8 mouse cellular contexts compared by ENCODE assay signal in genomic region chr3:89449541-89449940, GRCm38 (mm10). TPM values are rescaled to one million over a fixed set of nuclear protein-coding genes. Genes with fewer than 3 reads are reported as not detected.
A peak's percentile ranks its signal among the peaks of the same experiment; 100 is the strongest.
DNase-seq lines count a peak whose midpoint lies in the region; ATAC-seq and TF ChIP-seq lines count a peak whose summit lies in the region.

No protein-coding gene starts in this region.

- H3K4me1 ChIP-seq in bone marrow, adult 2 months (ENCODE audit: control insufficient read depth, insufficient read depth, low read length), result peaks cover 2% of the 10 kb centered on the region; the same call in 1 of the 2 replicates
- peaks cover 11% of the 10 kb centered on the region for H3K4me1 ChIP-seq in embryonic facial prominence, embryonic 15.5 days
- H3K4me1 ChIP-seq in heart, adult 2 months (ENCODE audit: control insufficient read depth, insufficient read depth, low read length), result no peaks in the 10 kb centered on the region
- peaks cover 5% of the 10 kb centered on the region; the same call in 1 of the 2 replicates for H3K4me1 ChIP-seq in midbrain, postnatal 0 days (ENCODE audit: insufficient read depth, low read length)

- H3K4me3 ChIP-seq in bone marrow, adult 2 months (replicated peaks; ENCODE audit: control insufficient read depth, low read depth, low read length), result no peak overlapping the region
- no peak overlapping the region for H3K4me3 ChIP-seq in embryonic facial prominence, embryonic 15.5 days (replicated peaks)
- H3K4me3 ChIP-seq in heart, adult 2 months, result no peak overlapping the region
- H3K4me3 ChIP-seq in midbrain, postnatal 0 days (ENCODE audit: low read depth, low read length), result no peak overlapping the region

- no peak overlapping the region for H3K4me2 ChIP-seq in embryonic facial prominence, embryonic 15.5 days (replicated peaks)
- no peak overlapping the region for H3K4me2 ChIP-seq in midbrain, postnatal 0 days (ENCODE audit: low read depth, low read length, poor library complexity, severe bottlenecking)

- TF ChIP-seq CTCF in bone marrow, adult 2 months (IDR thresholded peaks at IDR 0.05; ENCODE audit: control insufficient read depth, insufficient read depth, low read length), result peak; percentile 91
- TF ChIP-seq CTCF in heart, adult 2 months (IDR thresholded peaks at IDR 0.05), result peak; percentile 89
- TF ChIP-seq CTCF in midbrain, postnatal 0 days (IDR thresholded peaks at IDR 0.05), result peak; percentile 79

- H3K79me2 ChIP-seq in heart, adult 2 months (replicated peaks; ENCODE audit: control insufficient read depth, insufficient read depth, low read length), result no peaks in the 10 kb centered on the region

- no peak overlapping the region; the same call in 1 of the 2 replicates for H3K27ac ChIP-seq in bone marrow, adult 2 months (ENCODE audit: control insufficient read depth, insufficient read depth, low read depth, low read length, poor library complexity)
- H3K27ac ChIP-seq in embryonic facial prominence, embryonic 15.5 days (replicated peaks), result no peak overlapping the region
- no peak overlapping the region for H3K27ac ChIP-seq in heart, adult 2 months
- H3K27ac ChIP-seq in midbrain, postnatal 0 days (ENCODE audit: low read depth, low read length), result no peak overlapping the region

- TF ChIP-seq POLR2A in bone marrow, adult 2 months (IDR thresholded peaks at IDR 0.05; ENCODE audit: borderline replicate concordance, control insufficient read depth, low read depth, low read length), result no peak
- 0 out of 2 replicates have a peak, but pooled peaks have one; percentile 3 for TF ChIP-seq POLR2A in heart, adult 2 months (IDR thresholded peaks at IDR 0.05; ENCODE audit: insufficient read depth, low read depth, low read length)

- 10% methylated on average over 7 of the region's 7 CpGs for WGBS in bone marrow, adult 2 months
- WGBS in embryonic facial prominence, embryonic 15.5 days, result 48% methylated on average over 7 of the region's 7 CpGs
- 35% methylated on average over 7 of the region's 7 CpGs for WGBS in heart, adult 2 months
- 37% methylated on average over 7 of the region's 7 CpGs for WGBS in midbrain, postnatal 0 days

- no peaks in the 10 kb centered on the region for H3K27me3 ChIP-seq in embryonic facial prominence, embryonic 15.5 days
- no peaks in the 10 kb centered on the region for H3K27me3 ChIP-seq in heart, adult 2 months (ENCODE audit: control insufficient read depth, insufficient read depth, low read length)
- H3K27me3 ChIP-seq in midbrain, postnatal 0 days (ENCODE audit: insufficient read depth, low read length), result no peaks in the 10 kb centered on the region

- no peaks in the 10 kb centered on the region for H3K9me3 ChIP-seq in embryonic facial prominence, embryonic 15.5 days (replicated peaks)
- H3K9me3 ChIP-seq in midbrain, postnatal 0 days (ENCODE audit: low read length), result no peaks in the 10 kb centered on the region

- 0 out of 2 replicates have a peak, but pooled peaks have one; percentile 13 for TF ChIP-seq EP300 in heart, adult 2 months (IDR thresholded peaks at IDR 0.05; ENCODE audit: insufficient read depth, low read depth, low read length)

- peak; percentile 56; the same call in 1 of the 2 replicates for ATAC-seq in embryonic facial prominence, embryonic 15.5 days (ENCODE audit: insufficient number of reproducible peaks, low FRiP score, low TSS enrichment, low read depth)
- ATAC-seq in midbrain, postnatal 0 days (ENCODE audit: low FRiP score), result peak; percentile 64; the same call in 1 of the 2 replicates

- H3K9ac ChIP-seq in embryonic facial prominence, embryonic 15.5 days, result no peak overlapping the region
- H3K9ac ChIP-seq in heart, adult 2 months (ENCODE audit: low read depth, low read length), result no peak overlapping the region
- no peak overlapping the region for H3K9ac ChIP-seq in midbrain, postnatal 0 days (replicated peaks; ENCODE audit: low read length, poor library complexity, severe bottlenecking)

- peaks cover 22% of the 10 kb centered on the region for H3K36me3 ChIP-seq in embryonic facial prominence, embryonic 15.5 days
- H3K36me3 ChIP-seq in heart, adult 2 months (ENCODE audit: control insufficient read depth, insufficient read depth, low read length), result no peaks in the 10 kb centered on the region
- H3K36me3 ChIP-seq in midbrain, postnatal 0 days (ENCODE audit: insufficient read depth, low read length), result no peaks in the 10 kb centered on the region

- intact Hi-C loops in heart, adult 2 months (cut with DNase I), result loop anchor here (5.0 kb wide), 1 partner anchor 38 kb away; no protein-coding TSS in a partner anchor

- peak; percentile 86 for DNase-seq in CD4-positive, CD25-positive, alpha-beta regulatory T cell, adult 2 months (ENCODE audit: low read depth, low spot score)
- peak; percentile 68 to 77 for DNase-seq in heart, adult 2 months
- peak; percentile 80 for DNase-seq in kidney, adult 18-20 months
- DNase-seq in liver, result peak; percentile 84
- peak; percentile 80 for DNase-seq in midbrain, postnatal 0 days (ENCODE audit: low spot score)
- DNase-seq in spleen, postnatal 4 days (ENCODE audit: low spot score in 2 of 2), result peak; percentile 78 to 91

RNA-seq across cellular contexts. Expression of gene Pmvk, which starts 4.8 kb away (rescaled TPM):
- 25.4 and 33.4 TPM in 2 replicates for polyA plus RNA-seq in bone marrow, adult 2 months (2011; ENCODE audit: insufficient read depth, insufficient read length, low replicate concordance, missing spikeins)
- polyA plus RNA-seq in embryonic facial prominence, embryonic 15.5 days (2015; fragmentation: Nextera tagmentation; extraction: Ambion mirVana), result 51.3 and 59.1 TPM in 2 replicates
- 1 to 10 TPM; 6.7 to 7.5 TPM for total RNA-seq in heart, adult 2 months (2021)
- 14.8 and 21.5 TPM in 2 replicates for polyA plus RNA-seq in heart, adult 2 months (2012; rRNA removed)
- total RNA-seq in midbrain, postnatal 0 days (2014; rRNA removed), result 90.8 and 121 TPM in 2 replicates
- 124 and 135 TPM in 2 replicates for polyA plus RNA-seq in midbrain, postnatal 0 days (2015; fragmentation: Nextera tagmentation; extraction: Ambion mirVana)

RNA-seq across cellular contexts. Expression of gene Pbxip1, which starts 13.0 kb away (rescaled TPM):
- 23.6 and 60.5 TPM in 2 replicates for polyA plus RNA-seq in bone marrow, adult 2 months (2011; ENCODE audit: insufficient read depth, insufficient read length, low replicate concordance, missing spikeins)
- polyA plus RNA-seq in embryonic facial prominence, embryonic 15.5 days (2015; fragmentation: Nextera tagmentation; extraction: Ambion mirVana), result 38.3 and 40.4 TPM in 2 replicates
- 10 to 100 TPM; 55.7 to 67.5 TPM for total RNA-seq in heart, adult 2 months (2021)
- 56.2 and 58.2 TPM in 2 replicates for polyA plus RNA-seq in heart, adult 2 months (2012; rRNA removed)
- 18.5 and 21.3 TPM in 2 replicates for total RNA-seq in midbrain, postnatal 0 days (2014; rRNA removed)
- polyA plus RNA-seq in midbrain, postnatal 0 days (2015; fragmentation: Nextera tagmentation; extraction: Ambion mirVana), result 18.8 and 21.8 TPM in 2 replicates

RNA-seq across cellular contexts. Expression of gene Pygo2, which starts 19.5 kb away (rescaled TPM):
- polyA plus RNA-seq in bone marrow, adult 2 months (2011; ENCODE audit: insufficient read depth, insufficient read length, low replicate concordance, missing spikeins), result 29.7 and 45.4 TPM in 2 replicates
- 47.7 and 51.3 TPM in 2 replicates for polyA plus RNA-seq in embryonic facial prominence, embryonic 15.5 days (2015; fragmentation: Nextera tagmentation; extraction: Ambion mirVana)
- total RNA-seq in heart, adult 2 months (2021), result 10 to 100 TPM; 12.5 to 15.3 TPM
- 14.4 and 17.3 TPM in 2 replicates for polyA plus RNA-seq in heart, adult 2 months (2012; rRNA removed)
- 77.8 and 91.3 TPM in 2 replicates for total RNA-seq in midbrain, postnatal 0 days (2014; rRNA removed)
- polyA plus RNA-seq in midbrain, postnatal 0 days (2015; fragmentation: Nextera tagmentation; extraction: Ambion mirVana), result 38.5 and 40.4 TPM in 2 replicates

RNA-seq across cellular contexts. Expression of gene Shc1, which starts 31.3 kb away (rescaled TPM):
- polyA plus RNA-seq in bone marrow, adult 2 months (2011; ENCODE audit: insufficient read depth, insufficient read length, low replicate concordance, missing spikeins), result 41.6 and 65.2 TPM in 2 replicates
- polyA plus RNA-seq in embryonic facial prominence, embryonic 15.5 days (2015; fragmentation: Nextera tagmentation; extraction: Ambion mirVana), result 110 and 113 TPM in 2 replicates
- total RNA-seq in heart, adult 2 months (2021), result 10 to 100 TPM; 31.6 to 32.0 TPM
- polyA plus RNA-seq in heart, adult 2 months (2012; rRNA removed), result 32.4 and 50.5 TPM in 2 replicates
- 21.7 and 24.9 TPM in 2 replicates for total RNA-seq in midbrain, postnatal 0 days (2014; rRNA removed)
- polyA plus RNA-seq in midbrain, postnatal 0 days (2015; fragmentation: Nextera tagmentation; extraction: Ambion mirVana), result 11.0 and 12.7 TPM in 2 replicates

RNA-seq across cellular contexts. Expression of gene Cks1b, which starts 31.4 kb away (rescaled TPM):
- 126 and 145 TPM in 2 replicates for polyA plus RNA-seq in bone marrow, adult 2 months (2011; ENCODE audit: insufficient read depth, insufficient read length, low replicate concordance, missing spikeins)
- polyA plus RNA-seq in embryonic facial prominence, embryonic 15.5 days (2015; fragmentation: Nextera tagmentation; extraction: Ambion mirVana), result 342 and 356 TPM in 2 replicates
- 1 to 10 TPM; 3.3 to 3.5 TPM for total RNA-seq in heart, adult 2 months (2021)
- polyA plus RNA-seq in heart, adult 2 months (2012; rRNA removed), result 9.0 and 10.7 TPM in 2 replicates
- total RNA-seq in midbrain, postnatal 0 days (2014; rRNA removed), result 22.4 and 29.2 TPM in 2 replicates
- 68.6 and 69.6 TPM in 2 replicates for polyA plus RNA-seq in midbrain, postnatal 0 days (2015; fragmentation: Nextera tagmentation; extraction: Ambion mirVana)
